Mouse (Mus musculus) right cerebral cortex, postnatal 36 days (tissue): ENCODE measurements at regions not wholly inside any gene's neighbourhood (a gene's known extent, or its start where the extent isn't known, plus 50 kb on each side); places are given as distances from the start of the nearest gene placed in this dataset.

Source experiments
- DNase-seq, 2 experiments: peaks; one replicate each; pipeline ENCODE4 v3.0.0; 2022; ENCODE audit warnings: low spot score in 2 of 2, mixed read lengths in 1 of 2

- no peak for DNase-seq
Measured at GRCm38 (mm10) chr8:73645582-73645981, 292.2 kb upstream of the Large1 start.

- DNase-seq: peak in 1 of 2 experiments; percentile 6
Measured at GRCm38 (mm10) chr8:73626798-73627197, 273.5 kb upstream of the Large1 start.

- no peak for DNase-seq
Measured at GRCm38 (mm10) chr8:73618946-73619345, 265.6 kb upstream of the Large1 start.

GRCm38 (mm10) chr8:73614631-73615030 is 261.3 kb upstream of the Large1 start:
- DNase-seq: peak; percentile 17 to 53

GRCm38 (mm10) chr8:73614106-73614505 is 260.8 kb upstream of the Large1 start:
- no peak for DNase-seq

- DNase-seq: peak; percentile 77 to 84
Measured at GRCm38 (mm10) chr8:73611583-73611982, 258.2 kb upstream of the Large1 start.

GRCm38 (mm10) chr8:73570599-73570998 is 217.3 kb upstream of the Large1 start:
- peak in 1 of 2 experiments; percentile 4 for DNase-seq

- DNase-seq: no peak
Measured at GRCm38 (mm10) chr8:73569963-73570362, 216.6 kb upstream of the Large1 start.
